Mouse (Mus musculus) embryonic facial prominence, embryonic 11.5 days (tissue): Measurements from ENCODE around the gene Maml3. TPM values are rescaled to one million over a fixed set of nuclear protein-coding genes. Genes with fewer than 3 reads are reported as not detected.
A peak's percentile ranks its signal among the peaks of the same experiment; 100 is the strongest.

Experiments used
- ATAC-seq: fragments of 200-750 bp; cut with Nextera tagmentation; replicated peaks from 2 replicates; pipeline ENCODE4 v1.8.0; 2017; ENCODE audit warnings: low read depth; ENCODE audit not compliant: insufficient number of reproducible peaks, low FRiP score, low TSS enrichment
- DNase-seq: peaks from one replicate; pipeline ENCODE4 v3.0.0-alpha.2; 2015; ENCODE audit warnings: low spot score
- H3K27ac ChIP-seq: fragments of 300-500 bp; sonication (generic); replicated peaks from 2 replicates; pipeline ENCODE4 v1.5.1; 2014; ENCODE audit warnings: mild to moderate bottlenecking, low read depth, low read length, control low read depth
- H3K27me3 ChIP-seq: fragments of 300-500 bp; sonication (generic); 2 replicates; pipeline ENCODE4 v1.6.1; 2014; ENCODE audit warnings: mild to moderate bottlenecking, low read length, moderate library complexity, mixed read lengths; ENCODE audit not compliant: control insufficient read depth, insufficient read depth
- H3K36me3 ChIP-seq: fragments of 300-500 bp; sonication (generic); replicated peaks from 2 replicates; pipeline ENCODE4 v1.6.1; 2014; ENCODE audit warnings: low read depth, mild to moderate bottlenecking, low read length, moderate library complexity, mixed read lengths; ENCODE audit not compliant: control insufficient read depth, insufficient read depth
- H3K4me1 ChIP-seq: fragments of 300-500 bp; sonication (generic); 2 replicates; pipeline ENCODE4 v1.6.1; 2014; ENCODE audit warnings: low read length, mixed read lengths; ENCODE audit not compliant: control insufficient read depth, insufficient read depth
- H3K4me2 ChIP-seq: fragments of 300-500 bp; sonication (generic); 2 replicates; pipeline ENCODE4 v1.6.1; 2014; ENCODE audit warnings: low read depth, mild to moderate bottlenecking, control low read depth, low read length, moderate library complexity
- H3K4me3 ChIP-seq: fragments of 300-500 bp; sonication (generic); 2 replicates; pipeline ENCODE4 v1.5.1; 2014; ENCODE audit warnings: low read depth, low read length, control low read depth
- H3K9ac ChIP-seq: fragments of 300-500 bp; sonication (generic); replicated peaks from 2 replicates; pipeline ENCODE4 v1.6.1; 2014; ENCODE audit warnings: mild to moderate bottlenecking, control low read depth, low read length
- H3K9me3 ChIP-seq: fragments of 300-500 bp; sonication (generic); replicated peaks from 2 replicates; pipeline ENCODE4 v1.6.1; 2016; ENCODE audit warnings: mild to moderate bottlenecking, low read length, inconsistent platforms, mixed read lengths; ENCODE audit not compliant: control insufficient read depth
- WGBS: fragments of 180-500 bp; shearing (Covaris S2); extraction: QIAGEN DNeasy Blood & Tissue Kit; methylation state at CpG from one replicate; pipeline ENCODE4 v1.1.7; 2014; 5-methylcytosine and 5-hydroxymethylcytosine counted together
- polyA plus RNA-seq: library from polyadenylated mRNA; unstranded; fragments of >200 nt; fragmentation: Nextera tagmentation; extraction: Ambion mirVana; gene quantifications from 2 replicates; pipeline ENCODE4 v1.2.1, GENCODE M21; 2014

Maml3 gene
- polyA plus RNA-seq, 1 experiment from 2014 or later, result 4.4 TPM

DNA sequence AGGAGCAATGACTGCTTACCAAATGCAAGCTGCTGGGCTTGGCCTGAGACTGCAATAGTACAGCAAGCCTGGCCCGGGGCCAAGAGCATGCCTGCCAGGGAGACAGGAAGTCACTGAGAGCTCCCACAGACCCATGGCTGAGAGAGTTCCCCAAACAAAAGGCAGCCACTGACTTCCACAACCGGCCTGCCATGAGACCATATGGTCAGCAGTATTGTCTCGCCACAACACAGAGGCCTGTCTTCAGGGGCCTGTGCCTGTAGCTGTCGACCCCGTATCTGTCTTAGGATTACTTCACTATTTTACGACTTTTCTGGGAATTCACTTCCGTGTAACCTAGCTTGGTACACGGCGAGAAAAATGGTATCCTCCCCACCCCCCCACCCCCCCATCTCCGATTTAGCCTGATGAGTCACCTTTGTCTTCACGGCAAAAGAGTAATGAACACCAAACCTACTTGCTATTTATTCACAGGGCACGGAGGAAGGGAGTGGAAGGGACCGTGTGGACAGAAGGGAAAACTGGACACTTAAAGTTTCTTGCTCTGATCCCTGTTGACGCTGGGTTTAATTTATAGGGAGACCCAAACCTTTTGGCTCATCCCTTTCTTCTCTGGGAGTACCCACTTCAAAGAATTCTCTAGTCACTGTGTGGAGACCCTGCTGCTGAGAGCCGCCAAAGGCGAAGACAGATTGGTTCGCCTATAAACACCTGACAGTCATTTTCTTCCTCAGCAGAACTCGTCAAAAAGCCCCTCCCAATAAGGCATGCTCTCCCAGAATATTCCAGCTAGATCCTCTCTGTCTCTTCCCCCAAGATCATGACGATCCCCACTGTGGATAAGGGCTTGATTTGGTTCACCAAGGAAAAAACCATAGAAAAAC lies 16.2 kb downstream of the Maml3 start:
- H3K27ac ChIP-seq, result peak overlapping the region; percentile 70
- DNase-seq (peak; percentile 76), ATAC-seq (peak; percentile 85)
- H3K9ac ChIP-seq, result peak overlapping the region; percentile 35; the same call in 1 of the 2 replicates
- no peak overlapping the region for H3K4me2 ChIP-seq
- H3K9me3 ChIP-seq, result no peaks in the 10 kb centered on the region
- H3K27me3 ChIP-seq, result no peaks in the 10 kb centered on the region
- H3K36me3 ChIP-seq, result no peaks in the 10 kb centered on the region
- H3K4me3 ChIP-seq, result no peak overlapping the region
- H3K4me1 ChIP-seq, result peaks cover 4% of the 10 kb centered on the region
- 24% methylated on average over 19 of the region's 19 CpGs for WGBS

DNA sequence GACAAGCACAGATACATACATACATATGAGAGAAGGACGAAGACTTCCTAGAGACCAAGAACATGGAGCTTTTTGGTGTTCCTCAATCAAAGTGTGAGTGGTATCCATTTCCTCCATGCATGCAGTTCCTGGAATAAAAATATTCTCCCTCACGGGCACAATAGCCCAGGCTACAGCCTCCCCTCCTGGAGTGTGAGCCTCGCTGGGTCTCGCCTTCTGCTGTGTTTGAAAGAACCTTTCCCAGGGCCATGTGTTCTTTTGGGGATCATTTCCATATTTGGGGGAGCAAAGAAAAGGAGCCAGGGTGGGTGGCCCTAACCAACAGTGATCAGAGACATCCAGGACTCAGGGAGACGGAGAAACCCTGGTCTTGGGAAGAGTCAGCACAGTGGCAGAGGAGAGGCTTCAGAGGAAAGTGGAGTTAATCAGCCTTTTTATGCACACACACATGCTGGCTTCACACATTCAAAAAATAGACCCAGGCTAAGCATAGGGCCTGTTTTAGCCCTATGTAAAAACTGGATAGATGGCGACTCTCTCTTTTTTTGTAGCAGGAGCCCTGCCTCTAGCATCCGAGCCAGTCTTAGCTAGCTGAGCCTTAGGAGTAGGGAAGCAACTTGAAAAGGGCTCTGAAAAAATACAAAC lies 17.1 kb downstream of the Maml3 start:
- H3K4me2 ChIP-seq, result no peak overlapping the region
- H3K27me3 ChIP-seq, result no peaks in the 10 kb centered on the region
- H3K9me3 ChIP-seq, result no peaks in the 10 kb centered on the region
- DNase-seq (no peak), ATAC-seq (no peak)
- WGBS, result 81% methylated on average over 7 of the region's 7 CpGs
- peaks cover 4% of the 10 kb centered on the region for H3K4me1 ChIP-seq
- H3K27ac ChIP-seq, result no peak overlapping the region
- no peak overlapping the region for H3K4me3 ChIP-seq
- H3K9ac ChIP-seq, result no peak overlapping the region
- H3K36me3 ChIP-seq, result no peaks in the 10 kb centered on the region

DNA sequence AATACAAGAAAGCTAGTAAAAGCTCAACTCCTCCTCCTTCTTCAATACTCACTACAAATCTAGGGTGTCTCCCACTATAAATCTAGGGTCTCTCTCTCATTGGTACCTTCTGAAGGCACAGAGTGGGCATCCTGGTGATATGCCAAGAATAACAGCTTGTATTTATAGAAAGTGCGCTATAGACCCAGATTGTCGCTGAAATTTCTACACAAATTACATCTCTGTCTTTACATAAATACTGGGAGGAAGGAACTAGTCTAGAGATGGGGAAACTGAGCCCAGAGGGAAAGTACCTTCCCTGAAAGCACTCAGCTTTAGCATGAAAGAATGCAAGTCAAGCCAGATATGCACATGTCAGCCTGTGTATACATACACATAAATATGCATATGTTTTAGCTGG lies 26.1 kb downstream of the Maml3 start:
- H3K27ac ChIP-seq, result no peak overlapping the region
- DNase-seq, result no peak
- WGBS, result 93% methylated on average over 2 of the region's 2 CpGs
- no peak overlapping the region for H3K9ac ChIP-seq
- no peak for ATAC-seq
- no peaks in the 10 kb centered on the region for H3K36me3 ChIP-seq
- no peak overlapping the region for H3K4me2 ChIP-seq
- H3K27me3 ChIP-seq, result no peaks in the 10 kb centered on the region
- H3K9me3 ChIP-seq, result no peaks in the 10 kb centered on the region
- no peak overlapping the region for H3K4me3 ChIP-seq
- no peaks in the 10 kb centered on the region for H3K4me1 ChIP-seq

DNA sequence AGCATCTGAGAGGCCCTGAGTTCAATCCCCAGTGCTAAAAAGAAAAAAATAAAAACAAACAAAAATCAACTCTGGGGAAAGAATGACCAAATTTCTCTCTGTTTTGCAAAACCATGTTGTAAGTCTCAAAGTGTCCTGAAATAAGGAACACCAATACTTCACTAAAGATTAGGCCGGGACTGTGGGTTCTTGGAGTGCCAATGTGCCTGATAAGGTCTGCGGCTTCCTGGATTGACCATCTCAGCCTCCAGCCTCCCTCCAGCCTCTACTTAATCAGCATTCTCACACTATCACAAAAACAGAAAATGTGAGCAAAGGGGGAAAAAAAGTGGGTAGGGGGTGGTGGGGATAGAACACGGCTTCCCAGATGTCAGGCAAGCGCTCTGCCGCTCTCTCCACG lies 30.9 kb downstream of the Maml3 start:
- no peaks in the 10 kb centered on the region for H3K36me3 ChIP-seq
- H3K4me2 ChIP-seq, result no peak overlapping the region
- DNase-seq, result no peak
- no peaks in the 10 kb centered on the region for H3K9me3 ChIP-seq
- no peak overlapping the region for H3K27ac ChIP-seq
- H3K4me3 ChIP-seq, result no peak overlapping the region
- ATAC-seq, result no peak
- 75% methylated on average over 6 of the region's 6 CpGs for WGBS
- H3K4me1 ChIP-seq, result no peaks in the 10 kb centered on the region
- no peaks in the 10 kb centered on the region for H3K27me3 ChIP-seq
- no peak overlapping the region for H3K9ac ChIP-seq

DNA sequence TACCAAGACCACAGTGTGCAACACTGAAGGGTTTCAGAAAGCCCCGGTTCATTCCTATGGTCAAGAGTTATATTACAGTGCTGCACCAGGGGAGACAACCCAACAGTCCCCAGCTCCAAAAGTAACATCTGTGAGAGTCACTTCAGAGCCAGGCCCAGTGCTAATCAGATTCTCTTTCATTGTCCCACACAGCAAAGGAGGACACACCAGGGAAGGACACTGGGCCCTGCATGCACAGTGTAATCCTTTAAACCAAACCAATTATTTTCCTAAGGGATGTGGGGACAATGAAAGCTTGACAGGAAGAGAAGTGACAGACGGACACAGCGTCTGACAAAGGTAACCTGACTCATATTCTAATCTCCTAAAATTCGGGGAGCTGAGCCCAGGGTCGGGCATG lies 32.9 kb downstream of the Maml3 start:
- Histone ChIP-seq H3K4me3 (no peak overlapping the region), H3K4me1 (no peaks in the 10 kb centered on the region), H3K36me3 (no peaks in the 10 kb centered on the region), H3K9ac (no peak overlapping the region), H3K27ac (no peak overlapping the region), H3K9me3 (no peaks in the 10 kb centered on the region), H3K4me2 (no peak overlapping the region), H3K27me3 (no peaks in the 10 kb centered on the region)
- DNase-seq, result no peak
- WGBS, result 35% methylated on average over 5 of the region's 5 CpGs
- no peak for ATAC-seq

DNA sequence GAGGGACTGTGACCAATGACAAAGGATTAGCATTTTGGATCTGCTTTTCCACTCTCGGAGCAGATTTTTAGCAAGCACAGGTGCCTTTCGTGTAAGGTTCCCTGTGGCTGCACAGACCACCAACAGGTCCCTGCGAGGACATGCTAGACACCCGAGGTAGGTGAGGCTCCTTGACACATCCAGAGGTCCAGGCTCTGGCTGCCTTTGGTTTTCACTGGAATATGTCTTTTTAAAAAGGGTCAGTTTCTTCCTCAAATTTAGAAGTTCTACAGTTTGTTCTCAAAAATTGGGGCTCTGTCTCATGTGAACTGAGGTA lies 34.8 kb downstream of the Maml3 start:
- Histone ChIP-seq H3K27ac (no peak overlapping the region), H3K9ac (peak overlapping the region; percentile 7), H3K9me3 (no peaks in the 10 kb centered on the region), H3K4me1 (no peaks in the 10 kb centered on the region), H3K4me2 (peak overlapping the region; percentile 32), H3K27me3 (no peaks in the 10 kb centered on the region), H3K4me3 (no peak overlapping the region), H3K36me3 (no peaks in the 10 kb centered on the region)
- DNase-seq (no peak), ATAC-seq (no peak)
- 5% methylated on average over 4 of the region's 4 CpGs for WGBS

DNA sequence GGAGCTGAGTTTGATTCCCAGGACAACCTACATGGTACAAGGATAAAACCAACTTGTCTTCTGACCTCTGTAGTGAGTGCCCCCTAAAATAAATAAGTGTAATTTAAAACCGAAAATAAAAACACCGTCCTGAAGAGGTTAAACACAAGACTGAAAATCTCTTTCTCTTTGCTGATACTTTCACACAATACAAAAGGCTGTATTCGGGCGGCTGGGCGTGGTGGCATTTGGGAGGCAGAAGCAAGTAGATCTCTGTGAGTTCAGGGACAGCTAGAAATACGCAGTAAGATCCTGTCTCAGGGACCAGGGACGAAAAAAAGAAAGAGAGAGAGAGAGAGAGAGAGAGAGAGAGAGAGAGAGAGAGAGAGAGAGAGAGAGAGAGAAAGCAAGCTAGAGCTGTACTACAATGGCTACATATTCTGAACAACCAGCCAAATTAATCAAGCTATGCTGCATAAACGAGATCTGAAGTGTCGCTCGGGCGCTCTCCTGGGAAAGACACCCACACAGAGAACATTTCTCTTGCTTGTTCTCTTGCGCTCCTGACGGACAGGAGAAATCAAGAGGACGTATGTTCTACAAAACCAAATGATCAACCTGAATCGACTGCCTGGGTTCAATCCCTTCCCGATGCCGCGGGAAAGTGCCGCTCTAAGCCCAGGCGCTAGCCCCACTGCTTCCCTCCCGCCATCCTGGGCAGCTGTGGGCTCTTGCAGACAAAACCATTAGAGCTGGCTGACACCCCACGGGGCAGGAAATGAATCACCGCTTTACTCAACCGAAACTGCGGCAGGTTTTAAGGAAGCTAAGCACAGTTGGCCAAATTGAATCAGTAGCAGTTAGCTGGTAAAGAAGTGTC lies 35.3 kb downstream of the Maml3 start:
- H3K9ac ChIP-seq, result peak overlapping the region; percentile 7
- H3K27ac ChIP-seq, result no peak overlapping the region
- WGBS, result 10% methylated on average over 25 of the region's 25 CpGs
- ATAC-seq (no peak), DNase-seq (peak; percentile 67)
- H3K27me3 ChIP-seq, result no peaks in the 10 kb centered on the region
- H3K9me3 ChIP-seq, result no peaks in the 10 kb centered on the region
- H3K36me3 ChIP-seq, result no peaks in the 10 kb centered on the region
- peak overlapping the region; percentile 32 for H3K4me2 ChIP-seq
- no peaks in the 10 kb centered on the region for H3K4me1 ChIP-seq
- H3K4me3 ChIP-seq, result no peak overlapping the region
